Mouse (Mus musculus) ES-Bruce4 (cell line): ENCODE results near the gene Fen1.

Source experiments
- CTCF ChIP-seq: IDR thresholded peaks from one replicate; pipeline ENCODE4 v1.8.1; 2011; ENCODE audit warnings: low read depth, low read length
- EP300 ChIP-seq: IDR thresholded peaks from 2 replicates; pipeline ENCODE4 v1.6.1; 2011; ENCODE audit warnings: low read depth, low read length; ENCODE audit not compliant: insufficient read depth
- POLR2A ChIP-seq: IDR thresholded peaks from one replicate; pipeline ENCODE4 v1.8.1; 2011; ENCODE audit warnings: low read length; ENCODE audit not compliant: insufficient read depth

DNA sequence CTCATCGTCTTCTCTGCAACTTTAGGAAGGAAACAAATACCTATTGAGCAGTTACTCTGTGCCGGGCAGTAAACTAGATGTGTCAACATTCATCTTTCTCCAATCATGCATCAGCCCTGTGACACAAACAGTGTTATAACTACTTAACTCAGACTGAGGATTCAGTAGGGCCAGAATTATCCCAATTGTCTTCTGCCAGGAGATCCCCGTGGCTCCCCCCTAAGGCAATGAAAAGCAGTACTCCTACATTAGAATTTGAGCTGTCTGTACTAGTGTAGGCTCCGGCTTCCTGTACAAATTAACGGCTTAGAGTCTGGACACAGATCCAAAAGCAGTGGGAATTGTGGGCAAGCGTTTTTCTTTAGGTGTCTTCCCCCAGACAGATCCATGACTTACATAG lies 1.1 kb upstream of the Fen1 start:
- TF ChIP-seq POLR2A (no peak), CTCF (no peak), EP300 (no peak)
